Mouse (Mus musculus) MEL (cell line): ENCODE results near the gene Klf11. TPM values are rescaled to one million over a fixed set of nuclear protein-coding genes. Genes with fewer than 3 reads are reported as not detected.

Experiments
- DNase-seq: peaks from one replicate; pipeline ENCODE4 v3.0.0; 2011; ENCODE audit warnings: low read depth, low spot score
- H3K27ac ChIP-seq: 2 replicates; pipeline ENCODE4 v1.5.1; 2012; ENCODE audit warnings: low read depth, mild to moderate bottlenecking, control low read depth, low read length, moderate library complexity; ENCODE audit not compliant: control insufficient read depth
- H3K27me3 ChIP-seq, 2 experiments: fragments of 150-350 bp in 1 of 2; sonication (generic) in 1 of 2; 2 replicates each; pipeline ENCODE4 v1.6.1; 2012; ENCODE audit warnings: low read length in 2 of 2, mild to moderate bottlenecking in 2 of 2, improper control_type of control experiment in 1 of 2, moderate library complexity in 1 of 2; ENCODE audit not compliant: insufficient read depth in 2 of 2, control insufficient read depth in 1 of 2
- H3K36me3 ChIP-seq, 2 experiments: 2 replicates each; pipeline ENCODE4 v1.6.1; 2012 to 2014; ENCODE audit warnings: low read length in 2 of 2, improper control_type of control experiment in 1 of 2, inconsistent platforms in 1 of 2, mild to moderate bottlenecking in 1 of 2; ENCODE audit not compliant: insufficient read depth in 2 of 2, control insufficient read depth in 1 of 2
- H3K4me1 ChIP-seq, 2 experiments: fragments of 150-350 bp in 1 of 2; sonication (generic) in 1 of 2; 2 replicates each; pipeline ENCODE4 v1.6.1; 2012; ENCODE audit warnings: low read length in 2 of 2, improper control_type of control experiment in 1 of 2, mild to moderate bottlenecking in 1 of 2; ENCODE audit not compliant: insufficient read depth in 2 of 2, control insufficient read depth in 1 of 2
- H3K4me3 ChIP-seq, 2 experiments: fragments of 150-350 bp in 1 of 2; sonication (generic) in 1 of 2; 2 replicates each; pipeline ENCODE4 v1.5.1; 2012; ENCODE audit warnings: low read depth in 2 of 2, low read length in 2 of 2, mild to moderate bottlenecking in 2 of 2, moderate library complexity in 2 of 2, control low read depth in 1 of 2, improper control_type of control experiment in 1 of 2; ENCODE audit not compliant: control insufficient read depth in 1 of 2, insufficient read depth in 1 of 2
- H3K79me2 ChIP-seq: 2 replicates; pipeline ENCODE4 v1.6.1; 2012; ENCODE audit warnings: mild to moderate bottlenecking, low read length, moderate library complexity; ENCODE audit not compliant: control insufficient read depth, poor library complexity, insufficient read depth
- H3K9ac ChIP-seq: 2 replicates; pipeline ENCODE4 v1.6.1; 2012; ENCODE audit warnings: low read depth, mild to moderate bottlenecking, control low read depth, low read length, moderate library complexity; ENCODE audit not compliant: control insufficient read depth, poor library complexity, severe bottlenecking
- H3K9me3 ChIP-seq: fragments of 150-350 bp; sonication (generic); replicated peaks from 2 replicates; pipeline ENCODE4 v1.6.1; 2012; ENCODE audit warnings: mild to moderate bottlenecking, low read length, improper control_type of control experiment, moderate library complexity; ENCODE audit not compliant: insufficient read depth
- CTCF ChIP-seq, 3 experiments: IDR thresholded peaks in 2 of 3; conservative IDR thresholded peaks in 1 of 3; 2 replicates each; pipeline ENCODE4 v1.5.1; 2011 to 2012; ENCODE audit warnings: low read length in 3 of 3, low read depth in 2 of 3, mild to moderate bottlenecking in 2 of 3, improper control_type of control experiment in 1 of 3, inconsistent platforms in 1 of 3, mixed read lengths in 1 of 3, moderate library complexity in 1 of 3; ENCODE audit not compliant: control insufficient read depth in 1 of 3, insufficient read depth in 1 of 3, poor library complexity in 1 of 3, severe bottlenecking in 1 of 3
- E2F4 ChIP-seq: IDR thresholded peaks from 2 replicates; pipeline ENCODE4 v1.6.1; 2011; ENCODE audit warnings: low read depth, low read length, improper control_type of control experiment, borderline replicate concordance
- EP300 ChIP-seq, 2 experiments: IDR thresholded peaks; 2 replicates each; pipeline ENCODE4 v1.6.1; 2011; ENCODE audit warnings: improper control_type of control experiment in 2 of 2, low read length in 2 of 2, low read depth in 1 of 2, mild to moderate bottlenecking in 1 of 2
- GATA1 ChIP-seq: IDR thresholded peaks from 2 replicates; pipeline ENCODE4 v1.6.1; 2011; ENCODE audit warnings: low read depth, low read length, improper control_type of control experiment
- HCFC1 ChIP-seq: IDR thresholded peaks from 2 replicates; pipeline ENCODE4 v1.6.1; 2012; ENCODE audit warnings: low read depth, mild to moderate bottlenecking, inconsistent platforms, low read length, improper control_type of control experiment, moderate library complexity
- KAT2A ChIP-seq: conservative IDR thresholded peaks from 2 replicates; pipeline ENCODE4 v1.6.1; 2012; ENCODE audit warnings: low read depth, low read length, improper control_type of control experiment, inconsistent platforms
- MAFK ChIP-seq: IDR thresholded peaks from 2 replicates; pipeline ENCODE4 v1.6.1; 2011; ENCODE audit warnings: low read depth, mild to moderate bottlenecking, low read length, improper control_type of control experiment, borderline replicate concordance
- MYC ChIP-seq: IDR thresholded peaks from 2 replicates; pipeline ENCODE4 v1.6.1; 2011; ENCODE audit warnings: low read depth, mild to moderate bottlenecking, low read length, improper control_type of control experiment, moderate library complexity
- NRF1 ChIP-seq: IDR thresholded peaks from 2 replicates; pipeline ENCODE4 v1.6.1; 2014; ENCODE audit warnings: low read depth, mild to moderate bottlenecking, inconsistent platforms, low read length, improper control_type of control experiment, moderate library complexity; ENCODE audit not compliant: poor library complexity, insufficient read depth, severe bottlenecking
- POLR2A ChIP-seq, 2 experiments: IDR thresholded peaks; 2 replicates each; pipeline ENCODE4 v1.6.1; 2011 to 2012; ENCODE audit warnings: low read length in 2 of 2, mild to moderate bottlenecking in 2 of 2, control low read depth in 1 of 2, improper control_type of control experiment in 1 of 2, low read depth in 1 of 2, moderate library complexity in 1 of 2; ENCODE audit not compliant: control insufficient read depth in 1 of 2, insufficient read depth in 1 of 2, poor library complexity in 1 of 2
- POLR2AphosphoS2 ChIP-seq: IDR thresholded peaks from 2 replicates; pipeline ENCODE4 v1.6.1; 2011; ENCODE audit warnings: low read length, improper control_type of control experiment
- POLR2AphosphoS5 ChIP-seq: IDR thresholded peaks from 2 replicates; pipeline ENCODE4 v1.6.1; 2012; ENCODE audit warnings: low read depth, borderline replicate concordance, mild to moderate bottlenecking, inconsistent platforms, low read length, moderate library complexity, mixed read lengths
- RAD21 ChIP-seq: IDR thresholded peaks from 2 replicates; pipeline ENCODE4 v1.6.1; 2011; ENCODE audit warnings: mild to moderate bottlenecking, low read depth, low read length, improper control_type of control experiment
- SIN3A ChIP-seq: IDR thresholded peaks from 2 replicates; pipeline ENCODE4 v1.6.1; 2012; ENCODE audit warnings: low read length, improper control_type of control experiment, inconsistent platforms
- TAL1 ChIP-seq: IDR thresholded peaks from 2 replicates; pipeline ENCODE4 v1.6.1; 2012; ENCODE audit warnings: mild to moderate bottlenecking, inconsistent platforms, low read length, moderate library complexity, mixed read lengths
- TBP ChIP-seq: IDR thresholded peaks from 2 replicates; pipeline ENCODE4 v1.8.0; 2011; ENCODE audit warnings: low read depth, low read length, improper control_type of control experiment
- USF2 ChIP-seq, 2 experiments: IDR thresholded peaks; 2 replicates each; pipeline ENCODE4 v1.6.1; 2011 to 2012; ENCODE audit warnings: improper control_type of control experiment in 2 of 2, low read length in 2 of 2, borderline replicate concordance in 1 of 2, inconsistent platforms in 1 of 2, low read depth in 1 of 2, mild to moderate bottlenecking in 1 of 2; ENCODE audit not compliant: insufficient read depth in 1 of 2
- ZKSCAN1 ChIP-seq: IDR thresholded peaks from 2 replicates; pipeline ENCODE4 v1.6.1; 2012; ENCODE audit warnings: low read depth, mild to moderate bottlenecking, inconsistent platforms, low read length, improper control_type of control experiment, moderate library complexity
- ZMIZ1 ChIP-seq: IDR thresholded peaks from 2 replicates; pipeline ENCODE4 v1.6.1; 2012; ENCODE audit warnings: low read depth, mild to moderate bottlenecking, inconsistent platforms, low read length, improper control_type of control experiment, moderate library complexity
- ZNF384 ChIP-seq: IDR thresholded peaks from 2 replicates; pipeline ENCODE4 v1.6.1; 2012; ENCODE audit warnings: low read depth, mild to moderate bottlenecking, inconsistent platforms, low read length, improper control_type of control experiment
- polyA plus RNA-seq, 2 experiments: library from polyadenylated mRNA; stranded (reverse) in 1 of 2; unstranded in 1 of 2; fragments of >175 nt in 1 of 2; fragments of >200 nt in 1 of 2; gene quantifications; 2 replicates each; pipeline versions ENCODE4 v1.2.1 to v1.2.4; 2012; ENCODE audit warnings: low replicate concordance in 2 of 2, low read depth in 1 of 2; ENCODE audit not compliant: insufficient read length in 2 of 2, insufficient read depth in 1 of 2, missing spikeins in 1 of 2
- total RNA-seq: library from RNA; depleted of rRNA; stranded (reverse); fragments of 300-350 nt; gene quantifications from 2 replicates; pipeline ENCODE4 v1.2.3, GENCODE M21; 2012

Gene Klf11
- total and polyA plus RNA-seq, 3 experiments, result 2.4 to 7.2 TPM; not detected in 1

DNA sequence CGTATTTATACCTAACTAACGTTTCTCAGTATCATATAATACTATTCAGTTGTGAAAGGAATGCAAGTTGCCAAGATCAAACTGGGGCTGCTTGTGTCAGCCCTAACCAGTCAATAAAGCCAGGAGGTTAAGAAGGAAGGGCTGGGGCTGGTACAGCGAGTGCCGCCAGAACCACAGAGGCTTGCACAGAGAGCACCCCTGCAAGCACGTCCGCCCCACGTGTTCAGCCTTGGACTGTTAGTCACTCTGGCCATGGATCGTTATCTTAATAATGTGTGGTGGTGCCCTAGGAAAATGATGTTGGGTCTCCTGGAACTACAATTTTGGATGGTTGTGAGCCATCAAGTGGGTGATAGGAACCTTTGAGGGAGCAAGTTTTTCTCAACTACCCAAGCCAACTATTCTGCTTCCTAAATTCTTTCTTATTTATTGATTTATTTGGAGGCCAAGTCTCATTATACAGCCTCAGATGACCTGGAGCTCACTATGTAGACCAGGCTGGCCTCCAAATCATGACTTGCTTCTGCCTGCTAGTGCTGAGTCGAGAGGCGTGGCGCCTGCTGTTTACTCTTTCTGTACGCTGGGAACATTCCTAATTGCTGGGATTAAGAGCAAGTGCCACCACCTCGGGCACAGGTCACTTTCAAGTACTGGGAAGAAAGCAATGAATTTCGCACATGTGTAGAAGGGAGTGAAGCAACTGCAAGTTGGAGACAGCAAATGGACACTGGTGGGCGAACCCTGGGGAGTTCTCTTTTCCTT, 54.6 kb downstream of the Klf11 start:
- Histone ChIP-seq H3K27ac (no peak overlapping the region), H3K9me3 (no peaks in the 10 kb centered on the region), H3K9ac (no peak overlapping the region), H3K36me3 (peaks cover 0 to 15% of the 10 kb centered on the region in 2 experiments; a peak in 3 of 4 replicates), H3K27me3 (no peaks in the 10 kb centered on the region)
- TF ChIP-seq POLR2AphosphoS2 (no peak), ZKSCAN1 (no peak), MAFK (no peak), NRF1 (no peak), KAT2A (no peak), RAD21 (no peak), POLR2AphosphoS5 (no peak), EP300 (IDR thresholded peaks at IDR 0.05; ENCODE audit: low read depth in 1 of 2, low read length in 2 of 2) (no peak), USF2 (IDR thresholded peaks at IDR 0.05; ENCODE audit: borderline replicate concordance in 1 of 2, insufficient read depth in 1 of 2, low read depth in 1 of 2, low read length in 2 of 2) (no peak), HCFC1 (no peak), MYC (no peak), TBP (no peak), TAL1 (no peak), ZNF384 (no peak), SIN3A (no peak), E2F4 (no peak), GATA1 (no peak), POLR2A (IDR thresholded peaks at IDR 0.05; ENCODE audit: control insufficient read depth in 1 of 2, insufficient read depth in 1 of 2, low read depth in 1 of 2, low read length in 2 of 2, poor library complexity in 1 of 2) (no peak), ZMIZ1 (no peak), CTCF (IDR thresholded peaks at IDR 0.05 in 2 of 3, conservative IDR thresholded peaks at IDR 0.05 in 1 of 3; ENCODE audit: control insufficient read depth in 1 of 3, insufficient read depth in 1 of 3, low read depth in 2 of 3, low read length in 3 of 3, poor library complexity in 1 of 3, severe bottlenecking in 1 of 3) (no peak)
- TF ChIP-seq, all 39 proteins: peak for 0
- peaks cover 3 to 17% of the 10 kb centered on the region in 2 experiments for H3K4me1 ChIP-seq
- no peak for DNase-seq
- H3K79me2 ChIP-seq, result peaks cover 30% of the 10 kb centered on the region
- H3K4me3 ChIP-seq, result no peak overlapping the region
